Mouse (Mus musculus) spleen, adult 2 months (tissue): Measurements from ENCODE around the gene Spdef. TPM values are rescaled to one million over a fixed set of nuclear protein-coding genes. Genes with fewer than 3 reads are reported as not detected.

ENCODE experiments used
- DNase-seq, 2 experiments: peaks; one replicate each; pipeline versions ENCODE4 v3.0.0 to v3.0.0-alpha.2; 2012 to 2021; ENCODE audit warnings: low spot score in 2 of 2, low read depth in 1 of 2
- H3K27ac ChIP-seq: fragments of 200-500 bp; 2 replicates; pipeline ENCODE4 v1.5.1; 2012; ENCODE audit warnings: low read length, inconsistent platforms; ENCODE audit not compliant: insufficient read depth
- H3K27me3 ChIP-seq: fragments of 200-500 bp; 2 replicates; pipeline ENCODE4 v1.6.1; 2012; ENCODE audit warnings: mild to moderate bottlenecking, moderate library complexity, low read length, inconsistent platforms; ENCODE audit not compliant: control insufficient read depth, insufficient read depth
- H3K36me3 ChIP-seq: fragments of 200-500 bp; 2 replicates; pipeline ENCODE4 v1.6.1; 2012; ENCODE audit warnings: mild to moderate bottlenecking, low read length, inconsistent platforms; ENCODE audit not compliant: control insufficient read depth, insufficient read depth
- H3K4me1 ChIP-seq: fragments of 200-500 bp; 2 replicates; pipeline ENCODE4 v1.6.1; 2011; ENCODE audit warnings: inconsistent platforms; ENCODE audit not compliant: control insufficient read depth, insufficient read depth, insufficient read length
- H3K4me3 ChIP-seq: fragments of 200-500 bp; 2 replicates; pipeline ENCODE4 v1.5.1; 2011; ENCODE audit warnings: mild to moderate bottlenecking, inconsistent platforms; ENCODE audit not compliant: insufficient read depth, insufficient read length; ENCODE audit errors: extremely low read depth
- CTCF ChIP-seq: fragments of 200-500 bp; IDR thresholded peaks from 2 replicates; pipeline ENCODE4 v1.5.1; 2011; ENCODE audit warnings: mild to moderate bottlenecking, inconsistent platforms; ENCODE audit not compliant: insufficient read depth, insufficient read length, insufficient replicate concordance; ENCODE audit errors: extremely low read depth
- POLR2A ChIP-seq: fragments of 200-500 bp; IDR thresholded peaks from 2 replicates; pipeline ENCODE4 v1.6.1; 2011; ENCODE audit warnings: low read depth, low read length, inconsistent platforms
- WGBS: fragments of 180-500 bp; shearing (Covaris S2); methylation state at CpG from one replicate; pipeline ENCODE4 v1.1.7; 2018; 5-methylcytosine and 5-hydroxymethylcytosine counted together
- polyA plus RNA-seq: library from polyadenylated mRNA; depleted of rRNA; stranded (reverse); fragments of >200 nt; gene quantifications from 2 replicates; pipeline ENCODE4 v1.2.3, GENCODE M21; 2012; rRNA removed

The Spdef gene
- polyA plus RNA-seq, 1 experiment = 0.94 TPM

DNA sequence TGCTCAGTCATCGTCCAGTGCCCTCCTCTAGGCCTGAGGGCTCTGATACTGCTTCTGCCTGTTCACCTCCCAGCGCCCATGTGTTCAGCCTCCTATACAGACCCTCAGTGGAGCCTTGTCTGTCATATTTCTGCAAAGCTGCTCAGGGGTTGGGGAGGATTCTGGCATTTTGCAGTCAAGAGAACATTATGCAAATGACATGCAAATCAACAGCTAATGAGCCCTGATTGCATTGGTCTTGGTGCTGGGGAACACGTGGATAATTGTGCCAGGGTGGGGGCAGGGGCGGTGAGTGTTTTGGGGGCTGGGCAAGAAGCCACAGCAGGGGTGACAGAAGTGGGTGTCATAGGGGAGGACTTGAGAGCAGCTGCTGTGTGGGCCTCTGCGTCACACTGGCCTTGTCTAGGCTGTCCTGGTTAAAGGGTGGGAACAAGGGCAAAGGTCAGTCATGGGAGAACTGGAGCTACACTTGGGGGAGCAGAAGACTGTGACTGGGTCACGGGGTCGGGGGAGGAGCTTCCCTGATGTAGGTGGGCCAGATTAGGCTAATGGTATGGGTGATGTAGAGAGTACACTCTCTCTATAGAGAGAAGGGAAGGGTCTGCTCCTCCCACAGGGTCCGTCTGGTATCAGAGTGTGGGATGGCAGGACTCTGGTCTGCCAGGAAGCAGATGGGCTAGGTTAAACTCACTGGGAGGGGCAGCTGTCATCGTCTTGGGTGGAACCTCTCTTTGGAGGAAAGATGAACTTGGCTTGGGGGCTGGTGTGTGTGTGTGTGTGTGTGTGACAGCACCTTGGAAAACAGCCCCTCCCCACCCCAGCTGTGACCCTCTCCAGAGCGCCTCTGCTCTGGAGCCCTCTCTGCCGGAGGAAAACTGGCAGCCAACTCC is 49.6 kb downstream of the Spdef start:
- Histone ChIP-seq H3K4me3 (no peak overlapping the region), H3K27ac (no peak overlapping the region), H3K4me1 (peaks cover 2% of the 10 kb centered on the region; the same call in 1 of the 2 replicates), H3K27me3 (no peaks in the 10 kb centered on the region), H3K36me3 (no peaks in the 10 kb centered on the region)
- WGBS = 73% methylated on average over 11 of the region's 11 CpGs
- no peak for DNase-seq
- TF ChIP-seq POLR2A (no peak), CTCF (no peak)

DNA sequence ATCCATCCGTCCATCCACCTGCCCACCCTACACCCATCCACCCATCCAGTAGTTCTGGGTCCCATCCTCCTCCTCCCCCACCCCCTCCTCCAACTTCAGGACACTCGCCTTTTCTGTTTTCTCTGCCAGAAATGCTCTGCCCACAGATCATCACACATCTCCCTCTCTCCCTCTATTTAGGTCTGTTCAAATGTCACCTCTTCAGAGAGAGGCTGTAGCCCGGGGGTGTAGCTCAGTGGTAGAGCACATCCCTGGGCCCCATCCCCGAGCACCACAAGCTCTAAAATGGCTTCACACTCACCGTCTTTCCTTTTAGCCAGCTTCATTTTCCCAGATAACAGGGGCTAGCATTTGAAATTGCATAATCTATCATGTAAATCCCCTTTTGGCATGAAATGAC is 51.0 kb downstream of the Spdef start:
- H3K4me1 ChIP-seq = peaks cover 2% of the 10 kb centered on the region; the same call in 1 of the 2 replicates
- H3K27me3 ChIP-seq = no peaks in the 10 kb centered on the region
- H3K36me3 ChIP-seq = no peaks in the 10 kb centered on the region
- no peak for TF ChIP-seq POLR2A
- no peak for TF ChIP-seq CTCF
- WGBS = 91% methylated on average over 5 of the region's 5 CpGs
- no peak overlapping the region for H3K27ac ChIP-seq
- DNase-seq = no peak
- no peak overlapping the region for H3K4me3 ChIP-seq

DNA sequence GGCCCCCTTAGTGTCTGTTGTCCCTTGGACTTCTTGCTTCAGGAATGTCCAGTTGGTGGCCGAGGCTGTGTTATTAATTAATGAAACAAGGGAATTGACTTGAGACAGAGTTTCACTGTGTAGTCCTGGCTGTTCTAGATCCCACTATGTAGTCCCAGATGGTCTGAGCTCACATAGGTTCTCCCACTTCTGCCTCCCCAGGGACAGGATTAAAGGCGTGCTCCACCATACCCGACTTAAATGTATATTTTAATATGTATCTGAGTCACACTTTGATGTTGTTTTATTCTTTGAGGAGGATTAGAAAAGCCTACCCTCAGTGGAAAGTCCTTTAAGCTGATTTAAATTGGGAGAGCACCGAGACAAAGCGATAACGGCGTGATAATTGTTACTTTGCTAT is 52.5 kb downstream of the Spdef start:
- no peak overlapping the region for H3K4me3 ChIP-seq
- peaks cover 2% of the 10 kb centered on the region; the same call in 1 of the 2 replicates for H3K4me1 ChIP-seq
- H3K27ac ChIP-seq = no peak overlapping the region
- no peak for DNase-seq
- no peaks in the 10 kb centered on the region for H3K27me3 ChIP-seq
- no peaks in the 10 kb centered on the region for H3K36me3 ChIP-seq
- TF ChIP-seq CTCF (no peak), POLR2A (no peak)
- 86% methylated on average over 7 of the region's 7 CpGs for WGBS

DNA sequence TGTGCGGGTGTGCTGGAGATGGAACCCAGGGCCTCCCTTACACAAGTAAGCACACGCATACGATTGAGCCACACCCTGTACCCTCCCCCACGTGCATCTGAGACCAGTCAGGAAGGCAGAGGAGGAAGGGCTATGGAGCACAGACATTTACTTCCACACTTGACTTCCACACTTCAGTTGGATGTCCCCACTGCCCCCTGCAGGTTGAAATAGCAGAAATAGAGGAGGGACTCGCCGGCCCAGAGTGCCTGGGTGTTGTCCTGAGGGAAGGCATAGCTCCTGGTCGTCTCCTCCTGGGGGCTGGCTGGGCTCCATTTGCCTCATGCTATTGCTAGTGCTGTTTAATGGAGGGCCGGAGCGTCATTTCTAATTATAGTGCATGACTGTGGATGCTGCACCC is 53.3 kb downstream of the Spdef start:
- no peak for DNase-seq
- TF ChIP-seq POLR2A (no peak), CTCF (no peak)
- H3K4me1 ChIP-seq = peaks cover 2% of the 10 kb centered on the region; the same call in 1 of the 2 replicates
- H3K4me3 ChIP-seq = no peak overlapping the region
- no peak overlapping the region for H3K27ac ChIP-seq
- WGBS = 57% methylated on average over 9 of the region's 9 CpGs
- H3K36me3 ChIP-seq = no peaks in the 10 kb centered on the region
- no peaks in the 10 kb centered on the region for H3K27me3 ChIP-seq

DNA sequence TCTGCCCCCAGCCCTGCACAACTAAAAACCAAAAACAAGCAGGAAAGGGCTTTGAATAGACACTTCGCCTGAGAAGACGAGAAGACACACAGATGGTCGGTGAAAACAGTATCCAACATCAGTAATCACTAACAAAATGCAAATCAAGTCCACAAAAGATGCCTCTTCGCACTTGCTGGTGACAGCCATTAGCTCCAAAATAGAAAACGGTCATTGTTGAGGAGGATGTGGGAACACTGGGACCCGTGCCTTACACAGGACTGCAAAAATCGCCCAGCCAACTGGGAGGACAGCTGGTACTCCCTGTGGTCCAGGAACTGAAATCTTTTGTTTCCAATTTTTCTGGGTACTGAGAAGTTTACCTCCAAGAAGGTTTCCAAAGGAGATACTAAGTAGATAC is 54.8 kb downstream of the Spdef start:
- H3K36me3 ChIP-seq = no peaks in the 10 kb centered on the region
- H3K4me3 ChIP-seq = no peak overlapping the region
- no peak for TF ChIP-seq POLR2A
- no peak for TF ChIP-seq CTCF
- no peaks in the 10 kb centered on the region for H3K27me3 ChIP-seq
- no peak for DNase-seq
- no peak overlapping the region for H3K27ac ChIP-seq
- peaks cover 2% of the 10 kb centered on the region; the same call in 1 of the 2 replicates for H3K4me1 ChIP-seq
- WGBS = 87% methylated on average over 7 of the region's 7 CpGs

DNA sequence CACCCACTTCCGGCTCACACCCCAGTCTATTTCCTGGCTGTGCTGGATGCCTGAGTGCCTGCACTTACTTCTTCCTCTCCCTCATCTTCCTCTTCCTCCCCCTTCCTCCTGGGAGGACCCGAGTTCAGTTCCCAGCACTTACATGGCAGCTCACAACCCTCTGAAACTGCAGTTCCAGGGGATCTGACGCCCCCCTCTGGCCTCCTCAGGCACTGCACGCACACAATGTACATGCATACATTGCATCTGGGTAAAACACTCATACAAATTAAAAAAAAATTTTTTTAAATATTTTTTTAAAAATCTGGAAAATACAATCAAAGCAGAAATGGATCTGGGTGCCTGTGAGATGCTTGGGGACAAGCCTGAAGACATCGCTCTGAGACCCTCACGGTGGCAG is 57.0 kb downstream of the Spdef start:
- 76% methylated on average over 6 of the region's 6 CpGs for WGBS

More for the DNA sequence above, 57.0 kb downstream of the Spdef start:
- H3K4me3 ChIP-seq = no peak overlapping the region
- no peak for TF ChIP-seq POLR2A
- TF ChIP-seq CTCF = no peak
- peaks cover 2% of the 10 kb centered on the region; the same call in 1 of the 2 replicates for H3K4me1 ChIP-seq
- no peaks in the 10 kb centered on the region for H3K27me3 ChIP-seq
- H3K36me3 ChIP-seq = no peaks in the 10 kb centered on the region
- H3K27ac ChIP-seq = no peak overlapping the region
- DNase-seq = no peak

Other genes with a start within 250 kb of the Spdef start
- gene Grm4, start 207.6 kb downstream of the Spdef start, polyA plus RNA-seq = 0.06 and 0.11 TPM in 2 replicates
- 78.5 and 124 TPM in 2 replicates for gene Hmga1, start 172.5 kb downstream of the Spdef start, polyA plus RNA-seq
- gene AI413582, start 163.2 kb downstream of the Spdef start, polyA plus RNA-seq = 72.6 and 89.9 TPM in 2 replicates
- gene Nudt3, start 105.5 kb downstream of the Spdef start, polyA plus RNA-seq = 43.2 and 55.6 TPM in 2 replicates
- gene RPS10-NUDT3, start 93.7 kb downstream of the Spdef start, polyA plus RNA-seq = not detected in 2 replicates
- gene Rps10, start 92.3 kb downstream of the Spdef start, polyA plus RNA-seq = 1,319 and 1,587 TPM in 2 replicates
- 10.3 and 15.7 TPM in 2 replicates for gene Pacsin1, start 73.4 kb downstream of the Spdef start, polyA plus RNA-seq
- 63.8 and 64.6 TPM in 2 replicates for gene D17Wsu92e, start 91.7 kb upstream of the Spdef start, polyA plus RNA-seq
- 63.5 and 104 TPM in 2 replicates for gene Snrpc, start 109.2 kb upstream of the Spdef start, polyA plus RNA-seq
- 2.5 and 3.4 TPM in 2 replicates for gene Uhrf1bp1, start 127.5 kb upstream of the Spdef start, polyA plus RNA-seq
- 25.9 and 27.1 TPM in 2 replicates for gene Anks1, start 180.4 kb upstream of the Spdef start, polyA plus RNA-seq
- 5.7 and 6.6 TPM in 2 replicates for gene Taf11, start 180.9 kb upstream of the Spdef start, polyA plus RNA-seq